Mouse (Mus musculus): ENCODE data around the gene Rap2a. TPM values are rescaled to one million over a fixed set of nuclear protein-coding genes. Genes with fewer than 3 reads are reported as not detected.

Rap2a gene
- polyA plus RNA-seq, 1 experiment from 2014 or later: 11.8 TPM

- no peak overlapping the region for H3K9ac ChIP-seq (ENCODE audit: low read length)
- DNase-seq (ENCODE audit: low spot score): no peak
- H3K4me1 ChIP-seq (ENCODE audit: control insufficient read depth, insufficient read depth, low read length): no peaks in the 10 kb centered on the region
- H3K4me3 ChIP-seq (ENCODE audit: low read depth, low read length): no peak overlapping the region
- ATAC-seq (ENCODE audit: insufficient number of reproducible peaks, low FRiP score, low TSS enrichment, low read depth): no peak
- WGBS: 93% methylated on average over 4 of the region's 4 CpGs
- no peaks in the 10 kb centered on the region for H3K36me3 ChIP-seq (ENCODE audit: control insufficient read depth, insufficient read depth, low read length)
- no peak overlapping the region for H3K27ac ChIP-seq (replicated peaks; ENCODE audit: low read depth, low read length)
- no peak overlapping the region for H3K4me2 ChIP-seq (ENCODE audit: low read depth, severe bottlenecking)
- H3K9me3 ChIP-seq (ENCODE audit: control insufficient read depth, low read length): no peaks in the 10 kb centered on the region
- no peaks in the 10 kb centered on the region for H3K27me3 ChIP-seq (ENCODE audit: control insufficient read depth, insufficient read depth, low read length)
These were observed 2.7 kb downstream of the Rap2a start for GRCm38 (mm10) chr14:120480927-120481326.

GRCm38 (mm10) chr14:120484561-120484960 is 6.3 kb downstream of the Rap2a start:
- Histone ChIP-seq H3K4me2 (ENCODE audit: low read depth, severe bottlenecking) (no peak overlapping the region), H3K9me3 (ENCODE audit: control insufficient read depth, low read length) (no peaks in the 10 kb centered on the region), H3K4me3 (ENCODE audit: low read depth, low read length) (no peak overlapping the region), H3K27me3 (ENCODE audit: control insufficient read depth, insufficient read depth, low read length) (no peaks in the 10 kb centered on the region), H3K4me1 (ENCODE audit: control insufficient read depth, insufficient read depth, low read length) (no peaks in the 10 kb centered on the region), H3K9ac (ENCODE audit: low read length) (no peak overlapping the region), H3K36me3 (ENCODE audit: control insufficient read depth, insufficient read depth, low read length) (no peaks in the 10 kb centered on the region), H3K27ac (replicated peaks; ENCODE audit: low read depth, low read length) (no peak overlapping the region)
- ATAC-seq (ENCODE audit: insufficient number of reproducible peaks, low FRiP score, low TSS enrichment, low read depth) (no peak), DNase-seq (ENCODE audit: low spot score) (no peak)
- 92% methylated on average over 5 of the region's 5 CpGs for WGBS

- Histone ChIP-seq H3K27me3 (ENCODE audit: control insufficient read depth, insufficient read depth, low read length) (no peaks in the 10 kb centered on the region), H3K4me3 (ENCODE audit: low read depth, low read length) (no peak overlapping the region), H3K4me1 (ENCODE audit: control insufficient read depth, insufficient read depth, low read length) (no peaks in the 10 kb centered on the region), H3K9ac (ENCODE audit: low read length) (no peak overlapping the region), H3K4me2 (ENCODE audit: low read depth, severe bottlenecking) (no peak overlapping the region), H3K9me3 (ENCODE audit: control insufficient read depth, low read length) (no peaks in the 10 kb centered on the region), H3K27ac (replicated peaks; ENCODE audit: low read depth, low read length) (no peak overlapping the region), H3K36me3 (ENCODE audit: control insufficient read depth, insufficient read depth, low read length) (no peaks in the 10 kb centered on the region)
- 72% methylated on average over 5 of the region's 5 CpGs for WGBS
- DNase-seq (ENCODE audit: low spot score) (no peak), ATAC-seq (ENCODE audit: insufficient number of reproducible peaks, low FRiP score, low TSS enrichment, low read depth) (no peak)
These were observed 18.0 kb downstream of the Rap2a start for GRCm38 (mm10) chr14:120496284-120496683.

GRCm38 (mm10) chr14:120496827-120497226 is 18.6 kb downstream of the Rap2a start:
- 85% methylated on average over 5 of the region's 5 CpGs for WGBS
- H3K36me3 ChIP-seq (ENCODE audit: control insufficient read depth, insufficient read depth, low read length): no peaks in the 10 kb centered on the region
- no peaks in the 10 kb centered on the region for H3K27me3 ChIP-seq (ENCODE audit: control insufficient read depth, insufficient read depth, low read length)
- H3K9me3 ChIP-seq (ENCODE audit: control insufficient read depth, low read length): no peaks in the 10 kb centered on the region
- no peak overlapping the region for H3K9ac ChIP-seq (ENCODE audit: low read length)
- no peak overlapping the region for H3K27ac ChIP-seq (replicated peaks; ENCODE audit: low read depth, low read length)
- no peaks in the 10 kb centered on the region for H3K4me1 ChIP-seq (ENCODE audit: control insufficient read depth, insufficient read depth, low read length)
- DNase-seq (ENCODE audit: low spot score) (no peak), ATAC-seq (ENCODE audit: insufficient number of reproducible peaks, low FRiP score, low TSS enrichment, low read depth) (no peak)
- H3K4me2 ChIP-seq (ENCODE audit: low read depth, severe bottlenecking): no peak overlapping the region
- H3K4me3 ChIP-seq (ENCODE audit: low read depth, low read length): no peak overlapping the region

- Histone ChIP-seq H3K27me3 (ENCODE audit: control insufficient read depth, insufficient read depth, low read length) (no peaks in the 10 kb centered on the region), H3K4me2 (ENCODE audit: low read depth, severe bottlenecking) (no peak overlapping the region), H3K9ac (ENCODE audit: low read length) (no peak overlapping the region), H3K4me3 (ENCODE audit: low read depth, low read length) (no peak overlapping the region), H3K9me3 (ENCODE audit: control insufficient read depth, low read length) (no peaks in the 10 kb centered on the region), H3K4me1 (ENCODE audit: control insufficient read depth, insufficient read depth, low read length) (no peaks in the 10 kb centered on the region), H3K27ac (replicated peaks; ENCODE audit: low read depth, low read length) (no peak overlapping the region), H3K36me3 (ENCODE audit: control insufficient read depth, insufficient read depth, low read length) (no peaks in the 10 kb centered on the region)
- 90% methylated on average over 10 of the region's 10 CpGs for WGBS
- no peak for DNase-seq (ENCODE audit: low spot score)
- ATAC-seq (ENCODE audit: insufficient number of reproducible peaks, low FRiP score, low TSS enrichment, low read depth): no peak
These were observed 20.9 kb downstream of the Rap2a start for GRCm38 (mm10) chr14:120499096-120499495.

GRCm38 (mm10) chr14:120499601-120500000 is 21.4 kb downstream of the Rap2a start:
- no peaks in the 10 kb centered on the region for H3K4me1 ChIP-seq (ENCODE audit: control insufficient read depth, insufficient read depth, low read length)
- no peak overlapping the region for H3K27ac ChIP-seq (replicated peaks; ENCODE audit: low read depth, low read length)
- WGBS: 89% methylated on average over 6 of the region's 6 CpGs
- ATAC-seq (ENCODE audit: insufficient number of reproducible peaks, low FRiP score, low TSS enrichment, low read depth): no peak
- H3K4me2 ChIP-seq (ENCODE audit: low read depth, severe bottlenecking): no peak overlapping the region; the same call in 1 of the 2 replicates
- no peaks in the 10 kb centered on the region for H3K27me3 ChIP-seq (ENCODE audit: control insufficient read depth, insufficient read depth, low read length)
- no peaks in the 10 kb centered on the region for H3K36me3 ChIP-seq (ENCODE audit: control insufficient read depth, insufficient read depth, low read length)
- DNase-seq (ENCODE audit: low spot score): no peak
- no peak overlapping the region for H3K9ac ChIP-seq (ENCODE audit: low read length)
- no peak overlapping the region for H3K4me3 ChIP-seq (ENCODE audit: low read depth, low read length)
- H3K9me3 ChIP-seq (ENCODE audit: control insufficient read depth, low read length): no peaks in the 10 kb centered on the region

GRCm38 (mm10) chr14:120500021-120500560 is 21.8 kb downstream of the Rap2a start:
- no peak overlapping the region for H3K27ac ChIP-seq (replicated peaks; ENCODE audit: low read depth, low read length)
- H3K4me2 ChIP-seq (ENCODE audit: low read depth, severe bottlenecking): no peak overlapping the region; the same call in 1 of the 2 replicates
- H3K9ac ChIP-seq (ENCODE audit: low read length): no peak overlapping the region
- WGBS: 90% methylated on average over 12 of the region's 12 CpGs
- no peaks in the 10 kb centered on the region for H3K27me3 ChIP-seq (ENCODE audit: control insufficient read depth, insufficient read depth, low read length)
- H3K4me3 ChIP-seq (ENCODE audit: low read depth, low read length): no peak overlapping the region
- H3K36me3 ChIP-seq (ENCODE audit: control insufficient read depth, insufficient read depth, low read length): no peaks in the 10 kb centered on the region
- DNase-seq (ENCODE audit: low spot score): no peak
- no peaks in the 10 kb centered on the region for H3K9me3 ChIP-seq (ENCODE audit: control insufficient read depth, low read length)
- H3K4me1 ChIP-seq (ENCODE audit: control insufficient read depth, insufficient read depth, low read length): no peaks in the 10 kb centered on the region
- ATAC-seq (ENCODE audit: insufficient number of reproducible peaks, low FRiP score, low TSS enrichment, low read depth): no peak

- no peak overlapping the region for H3K9ac ChIP-seq (ENCODE audit: low read length)
- WGBS: 90% methylated on average over 5 of the region's 5 CpGs
- ATAC-seq (ENCODE audit: insufficient number of reproducible peaks, low FRiP score, low TSS enrichment, low read depth) (no peak), DNase-seq (ENCODE audit: low spot score) (no peak)
- no peak overlapping the region for H3K4me3 ChIP-seq (ENCODE audit: low read depth, low read length)
- no peaks in the 10 kb centered on the region for H3K9me3 ChIP-seq (ENCODE audit: control insufficient read depth, low read length)
- no peak overlapping the region for H3K4me2 ChIP-seq (ENCODE audit: low read depth, severe bottlenecking)
- H3K36me3 ChIP-seq (ENCODE audit: control insufficient read depth, insufficient read depth, low read length): no peaks in the 10 kb centered on the region
- no peaks in the 10 kb centered on the region for H3K27me3 ChIP-seq (ENCODE audit: control insufficient read depth, insufficient read depth, low read length)
- H3K27ac ChIP-seq (replicated peaks; ENCODE audit: low read depth, low read length): no peak overlapping the region
- no peaks in the 10 kb centered on the region for H3K4me1 ChIP-seq (ENCODE audit: control insufficient read depth, insufficient read depth, low read length)
These were observed 22.5 kb downstream of the Rap2a start for GRCm38 (mm10) chr14:120500791-120501190.

GRCm38 (mm10) chr14:120503641-120504040 is 25.4 kb downstream of the Rap2a start:
- Histone ChIP-seq H3K4me3 (ENCODE audit: low read depth, low read length) (no peak overlapping the region), H3K4me1 (ENCODE audit: control insufficient read depth, insufficient read depth, low read length) (no peaks in the 10 kb centered on the region), H3K27ac (replicated peaks; ENCODE audit: low read depth, low read length) (no peak overlapping the region), H3K4me2 (ENCODE audit: low read depth, severe bottlenecking) (no peak overlapping the region), H3K36me3 (ENCODE audit: control insufficient read depth, insufficient read depth, low read length) (no peaks in the 10 kb centered on the region), H3K9ac (ENCODE audit: low read length) (no peak overlapping the region), H3K9me3 (ENCODE audit: control insufficient read depth, low read length) (no peaks in the 10 kb centered on the region), H3K27me3 (ENCODE audit: control insufficient read depth, insufficient read depth, low read length) (no peaks in the 10 kb centered on the region)
- no peak for ATAC-seq (ENCODE audit: insufficient number of reproducible peaks, low FRiP score, low TSS enrichment, low read depth)
- WGBS: 93% methylated on average over 12 of the region's 12 CpGs
- DNase-seq (ENCODE audit: low spot score): no peak

Data from limb, embryonic 11.5 days (tissue).